Mouse (Mus musculus): Measurements from ENCODE around the gene Orc5. TPM values are rescaled to one million over a fixed set of nuclear protein-coding genes. Genes with fewer than 3 reads are reported as not detected.
A peak's percentile ranks its signal among the peaks of the same experiment; 100 is the strongest.

Orc5 gene
- 4.0 and 4.1 TPM in 2 replicates for polyA plus RNA-seq (2012)

GRCm38 (mm10) chr5:22550033-22550551, at the start of gene Orc5:
Gene Orc5, minus strand, starts transcription at chr5:22550429.
- no peak for TF ChIP-seq GATA1 (IDR thresholded peaks at IDR 0.05; ENCODE audit: low read length)

GRCm38 (mm10) chr5:22596981-22597380, 46.8 kb upstream of the Orc5 start:
- no peak for TF ChIP-seq GATA1 (IDR thresholded peaks at IDR 0.05; ENCODE audit: low read length)

- TF ChIP-seq GATA1 (IDR thresholded peaks at IDR 0.05; ENCODE audit: low read length): no peak
These were observed 39.2 kb upstream of the Orc5 start for GRCm38 (mm10) chr5:22589370-22589966.

- TF ChIP-seq GATA1 (IDR thresholded peaks at IDR 0.05; ENCODE audit: low read length): no peak
These were observed 37.3 kb upstream of the Orc5 start for GRCm38 (mm10) chr5:22587492-22587891.

GRCm38 (mm10) chr5:22584556-22584955, 34.3 kb upstream of the Orc5 start:
- no peak for TF ChIP-seq GATA1 (IDR thresholded peaks at IDR 0.05; ENCODE audit: low read length)

GRCm38 (mm10) chr5:22578011-22578410, 27.8 kb upstream of the Orc5 start:
- no peak for TF ChIP-seq GATA1 (IDR thresholded peaks at IDR 0.05; ENCODE audit: low read length)

- TF ChIP-seq GATA1 (IDR thresholded peaks at IDR 0.05; ENCODE audit: low read length): no peak
These were observed 24.5 kb upstream of the Orc5 start for GRCm38 (mm10) chr5:22574751-22575150.

- TF ChIP-seq GATA1 (IDR thresholded peaks at IDR 0.05; ENCODE audit: low read length): no peak
These were observed 23.9 kb upstream of the Orc5 start for GRCm38 (mm10) chr5:22574161-22574560.

GRCm38 (mm10) chr5:22573696-22574095, 23.5 kb upstream of the Orc5 start:
- no peak for TF ChIP-seq GATA1 (IDR thresholded peaks at IDR 0.05; ENCODE audit: low read length)

- TF ChIP-seq GATA1 (IDR thresholded peaks at IDR 0.05; ENCODE audit: low read length): no peak
These were observed 22.7 kb upstream of the Orc5 start for GRCm38 (mm10) chr5:22572881-22573280.

- TF ChIP-seq GATA1 (IDR thresholded peaks at IDR 0.05; ENCODE audit: low read length): no peak
These were observed 22.2 kb upstream of the Orc5 start for GRCm38 (mm10) chr5:22572456-22572855.

GRCm38 (mm10) chr5:22565708-22566107, 15.5 kb upstream of the Orc5 start:
- TF ChIP-seq GATA1 (IDR thresholded peaks at IDR 0.05; ENCODE audit: low read length): no peak

- TF ChIP-seq GATA1 (IDR thresholded peaks at IDR 0.05; ENCODE audit: low read length): no peak
These were observed 9.6 kb upstream of the Orc5 start for GRCm38 (mm10) chr5:22559801-22560200.

GRCm38 (mm10) chr5:22557491-22558113, 7.4 kb upstream of the Orc5 start:
- peak; percentile 48 for TF ChIP-seq GATA1 (IDR thresholded peaks at IDR 0.05; ENCODE audit: low read length)

GRCm38 (mm10) chr5:22556713-22557112, 6.5 kb upstream of the Orc5 start:
- no peak for TF ChIP-seq GATA1 (IDR thresholded peaks at IDR 0.05; ENCODE audit: low read length)

- no peak for TF ChIP-seq GATA1 (IDR thresholded peaks at IDR 0.05; ENCODE audit: low read length)
These were observed 2.1 kb upstream of the Orc5 start for GRCm38 (mm10) chr5:22552233-22552765.

Measured in G1E-ER4 (cell line).